Mouse (Mus musculus) intestine, postnatal 0 days (tissue): ENCODE data around the gene Fah. TPM values are rescaled to one million over a fixed set of nuclear protein-coding genes. Genes with fewer than 3 reads are reported as not detected.

ENCODE experiments used
- ATAC-seq: fragments of 200-750 bp; cut with Nextera tagmentation; 2 replicates; pipeline ENCODE4 v1.8.0; 2017; ENCODE audit warnings: mild to moderate bottlenecking, moderate TSS enrichment, moderate library complexity
- H3K27ac ChIP-seq: fragments of 300-500 bp; sonication (generic); 2 replicates; pipeline ENCODE4 v1.5.1; 2014; ENCODE audit warnings: mild to moderate bottlenecking, low read depth, low read length, moderate library complexity
- H3K27me3 ChIP-seq: fragments of 300-500 bp; sonication (generic); replicated peaks from 2 replicates; pipeline ENCODE4 v1.6.1; 2014; ENCODE audit warnings: low read length, mixed read lengths; ENCODE audit not compliant: control insufficient read depth, insufficient read depth
- H3K36me3 ChIP-seq: fragments of 300-500 bp; sonication (generic); 2 replicates; pipeline ENCODE4 v1.6.1; 2014; ENCODE audit warnings: mild to moderate bottlenecking, moderate library complexity; ENCODE audit not compliant: control insufficient read depth, insufficient read depth
- H3K4me1 ChIP-seq: fragments of 300-500 bp; sonication (generic); replicated peaks from 2 replicates; pipeline ENCODE4 v1.6.1; 2014; ENCODE audit warnings: antibody characterized with exemption, low read length, mixed read lengths; ENCODE audit not compliant: control insufficient read depth, insufficient read depth
- H3K4me2 ChIP-seq: fragments of 300-500 bp; sonication (generic); replicated peaks from 2 replicates; pipeline ENCODE4 v1.6.1; 2014; ENCODE audit warnings: low read depth, mild to moderate bottlenecking, moderate library complexity
- H3K4me3 ChIP-seq: fragments of 300-500 bp; sonication (generic); 2 replicates; pipeline ENCODE4 v1.5.1; 2014; ENCODE audit warnings: low read depth, low read length
- H3K9ac ChIP-seq: fragments of 300-500 bp; sonication (generic); 2 replicates; pipeline ENCODE4 v1.6.1; 2014; ENCODE audit warnings: mild to moderate bottlenecking, low read depth, low read length
- H3K9me3 ChIP-seq: fragments of 300-500 bp; sonication (generic); 2 replicates; pipeline ENCODE4 v1.6.1; 2016; ENCODE audit warnings: mixed run types; ENCODE audit not compliant: control insufficient read depth
- CTCF ChIP-seq: sonication (generic); IDR thresholded peaks from 2 replicates; pipeline ENCODE4 v1.5.1; 2016; ENCODE audit warnings: low read depth, mild to moderate bottlenecking, control low read depth, antibody characterized with exemption, moderate library complexity
- WGBS: fragments of 180-500 bp; shearing (Covaris S2); extraction: QIAGEN DNeasy Blood & Tissue Kit; methylation state at CpG from one replicate; pipeline ENCODE4 v1.1.7; 2014; 5-methylcytosine and 5-hydroxymethylcytosine counted together
- polyA plus RNA-seq: library from polyadenylated mRNA; unstranded; fragments of >200 nt; fragmentation: Nextera tagmentation; extraction: Ambion mirVana; gene quantifications from 2 replicates; pipeline ENCODE4 v1.2.1, GENCODE M21; 2015

Fah gene
- polyA plus RNA-seq, 1 experiment from 2014 or later = 11.1 TPM

DNA sequence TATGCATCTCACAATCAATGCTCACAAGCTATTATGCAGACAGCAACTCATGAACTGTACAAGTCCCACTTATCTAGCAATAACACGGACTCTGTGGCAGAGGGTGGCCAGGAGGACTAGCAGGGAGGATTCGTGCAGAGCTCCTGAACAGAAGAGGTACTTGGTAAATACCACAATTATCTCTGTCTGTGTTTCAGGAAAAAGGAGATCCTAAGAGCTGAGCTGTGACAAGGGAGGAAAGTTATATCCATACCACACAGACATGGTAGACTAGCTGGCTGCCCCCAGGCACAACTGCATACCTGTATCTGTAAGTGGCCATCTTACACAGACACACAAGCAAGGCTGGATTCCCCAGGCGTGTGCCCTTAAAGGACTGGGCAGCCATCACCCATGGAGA, 5.2 kb downstream of the Fah start:
- H3K4me2 ChIP-seq = no peak overlapping the region
- H3K4me1 ChIP-seq = no peaks in the 10 kb centered on the region
- H3K4me3 ChIP-seq = no peak overlapping the region
- H3K27me3 ChIP-seq = no peaks in the 10 kb centered on the region
- no peak overlapping the region for H3K27ac ChIP-seq
- WGBS = 78% methylated on average over 3 of the region's 3 CpGs
- no peak for ATAC-seq
- H3K9me3 ChIP-seq = no peaks in the 10 kb centered on the region
- TF ChIP-seq CTCF = no peak
- peaks cover 8% of the 10 kb centered on the region; the same call in 1 of the 2 replicates for H3K36me3 ChIP-seq
- no peak overlapping the region for H3K9ac ChIP-seq

GRCm38 (mm10) chr7:84600631-84601030, 5.9 kb downstream of the Fah start:
- Histone ChIP-seq H3K27ac (no peak overlapping the region), H3K4me3 (no peak overlapping the region), H3K4me1 (no peaks in the 10 kb centered on the region), H3K27me3 (no peaks in the 10 kb centered on the region), H3K9ac (no peak overlapping the region), H3K4me2 (no peak overlapping the region), H3K36me3 (peaks cover 8% of the 10 kb centered on the region; the same call in 1 of the 2 replicates), H3K9me3 (no peaks in the 10 kb centered on the region)
- 88% methylated on average over 2 of the region's 2 CpGs for WGBS
- TF ChIP-seq CTCF = no peak
- ATAC-seq = no peak

GRCm38 (mm10) chr7:84596633-84597032, 9.9 kb downstream of the Fah start:
- no peaks in the 10 kb centered on the region for H3K9me3 ChIP-seq
- no peak overlapping the region for H3K4me2 ChIP-seq
- no peak for TF ChIP-seq CTCF
- H3K27ac ChIP-seq = no peak overlapping the region
- ATAC-seq = no peak
- 93% methylated on average over 3 of the region's 3 CpGs for WGBS
- H3K36me3 ChIP-seq = peaks cover 4% of the 10 kb centered on the region; the same call in 1 of the 2 replicates
- no peak overlapping the region for H3K4me3 ChIP-seq
- no peaks in the 10 kb centered on the region for H3K4me1 ChIP-seq
- no peak overlapping the region for H3K9ac ChIP-seq
- H3K27me3 ChIP-seq = no peaks in the 10 kb centered on the region

GRCm38 (mm10) chr7:84596002-84596401, 10.5 kb downstream of the Fah start:
- no peak for TF ChIP-seq CTCF
- ATAC-seq = no peak
- no peaks in the 10 kb centered on the region for H3K27me3 ChIP-seq
- H3K4me1 ChIP-seq = no peaks in the 10 kb centered on the region
- no peak overlapping the region for H3K4me2 ChIP-seq
- H3K27ac ChIP-seq = no peak overlapping the region
- peaks cover 4% of the 10 kb centered on the region; the same call in 1 of the 2 replicates for H3K36me3 ChIP-seq
- WGBS = 80% methylated on average over 3 of the region's 3 CpGs
- H3K9me3 ChIP-seq = no peaks in the 10 kb centered on the region
- H3K9ac ChIP-seq = no peak overlapping the region
- H3K4me3 ChIP-seq = no peak overlapping the region

GRCm38 (mm10) chr7:84594917-84595303, 11.6 kb downstream of the Fah start:
- no peaks in the 10 kb centered on the region for H3K9me3 ChIP-seq
- H3K36me3 ChIP-seq = peaks cover 4% of the 10 kb centered on the region; the same call in 1 of the 2 replicates
- ATAC-seq = 0 out of 2 replicates have a peak, but pooled peaks have one; percentile 25
- no peaks in the 10 kb centered on the region for H3K4me1 ChIP-seq
- no peak overlapping the region for H3K4me3 ChIP-seq
- no peak overlapping the region for H3K9ac ChIP-seq
- no peak overlapping the region for H3K4me2 ChIP-seq
- no peaks in the 10 kb centered on the region for H3K27me3 ChIP-seq
- TF ChIP-seq CTCF = no peak
- no peak overlapping the region for H3K27ac ChIP-seq

DNA sequence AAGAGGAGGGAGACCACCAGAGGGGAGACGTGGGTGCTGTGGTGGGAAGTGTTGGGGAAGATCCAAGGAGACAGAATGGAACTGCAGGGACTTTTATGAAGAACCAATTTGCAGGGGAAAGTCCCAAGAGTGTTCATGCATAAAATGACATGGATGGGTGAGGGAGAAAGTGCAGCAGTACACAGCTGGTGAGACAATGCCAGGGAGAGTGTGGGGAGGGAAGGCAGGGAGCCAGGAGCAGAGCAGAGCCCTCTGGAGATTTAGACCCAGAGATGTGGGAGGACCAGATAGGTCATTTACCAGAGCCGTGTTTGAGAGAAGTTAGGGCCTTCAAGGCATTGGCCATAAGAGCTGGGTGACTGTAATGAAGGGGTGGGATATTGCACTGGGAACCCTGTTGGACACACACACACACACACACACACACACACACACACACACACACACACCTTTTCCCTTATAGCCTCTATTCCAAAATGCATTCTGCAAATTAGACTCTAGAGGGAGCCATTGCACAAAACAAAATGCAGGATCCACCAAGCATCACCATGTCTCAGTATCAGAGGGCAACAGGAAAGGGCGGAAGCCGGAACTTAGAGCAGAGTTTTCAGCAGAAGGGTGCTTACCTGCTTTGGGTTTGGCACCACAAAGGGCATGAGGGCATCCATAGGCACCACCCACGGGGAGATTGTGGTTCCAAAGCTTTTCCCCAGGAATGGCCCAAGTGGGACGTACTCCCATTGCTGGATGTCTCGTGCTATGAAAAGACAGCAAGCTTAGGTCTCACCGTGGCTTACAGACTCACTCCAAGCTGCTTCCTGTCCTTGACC, 12.2 kb downstream of the Fah start:
- peak; percentile 79 for ATAC-seq
- WGBS = 46% methylated on average over 8 of the region's 8 CpGs
- Histone ChIP-seq H3K27me3 (no peaks in the 10 kb centered on the region), H3K9me3 (no peaks in the 10 kb centered on the region), H3K9ac (no peak overlapping the region), H3K4me1 (no peaks in the 10 kb centered on the region), H3K36me3 (peaks cover 4% of the 10 kb centered on the region; the same call in 1 of the 2 replicates), H3K27ac (no peak overlapping the region), H3K4me2 (no peak overlapping the region), H3K4me3 (no peak overlapping the region)
- peak; percentile 92 for TF ChIP-seq CTCF
